8 mouse cellular contexts compared by ENCODE assay signal in genomic region chr11:26073638-26074294, GRCm38 (mm10).
DNase-seq lines count a peak whose midpoint lies in the region; ATAC-seq lines count a peak whose summit lies in the region.
"Had no signal": no experiment of that assay in that cellular context is flagged by ENCODE, and none has a peak within 500 bp of the region (broad histone marks: within the 10 kb centered on the region; RNA-seq: fewer than 3 reads in every experiment).

No protein-coding gene starts in this region.

- H3K4me2 ChIP-seq in forebrain, embryonic 12.5 days, result no peak overlapping the region
- H3K4me2 ChIP-seq in midbrain, embryonic 11.5 days, result no peak overlapping the region
- H3K4me2 ChIP-seq: limb, embryonic 15.5 days had no signal

- H3K9ac ChIP-seq in forebrain, embryonic 12.5 days, result no peak overlapping the region
- no peak overlapping the region for H3K9ac ChIP-seq in midbrain, embryonic 11.5 days (ENCODE audit: low read length)
- H3K9ac ChIP-seq: limb, embryonic 15.5 days had no signal

- ATAC-seq in forebrain, embryonic 12.5 days (ENCODE audit: low FRiP score), result peak; percentile 83
- peak; percentile 89 for ATAC-seq in midbrain, embryonic 11.5 days (ENCODE audit: low FRiP score)

- DNase-seq in Muller cell, postnatal 12 days (ENCODE audit: inconsistent ontology term), result peak; percentile 50
- peak; percentile 51 for DNase-seq in adrenal gland, postnatal 14 days
- peak; percentile 2 for DNase-seq in induced T-regulatory cell, adult 2 months (ENCODE audit: low read depth)
- DNase-seq in left cerebral cortex, adult 18-20 months (ENCODE audit: low spot score in 2 of 2), result peak; percentile 73 to 79
- no peak for DNase-seq in midbrain, embryonic 11.5 days (ENCODE audit: low spot score, missing footprints)
- DNase-seq in testis, postnatal 10 days (ENCODE audit: low spot score), result peak; percentile 43

- H3K36me3 ChIP-seq in forebrain, embryonic 12.5 days (replicated peaks), result no peaks in the 10 kb centered on the region
- H3K36me3 ChIP-seq in midbrain, embryonic 11.5 days (ENCODE audit: control insufficient read depth, insufficient read depth, low read length), result no peaks in the 10 kb centered on the region
- H3K36me3 ChIP-seq: limb, embryonic 15.5 days had no signal

- 45% methylated on average over 8 of the region's 8 CpGs for WGBS in forebrain, embryonic 12.5 days
- 47% methylated on average over 8 of the region's 8 CpGs for WGBS in midbrain, embryonic 11.5 days

- no peaks in the 10 kb centered on the region for H3K9me3 ChIP-seq in forebrain, embryonic 12.5 days
- no peaks in the 10 kb centered on the region for H3K9me3 ChIP-seq in midbrain, embryonic 11.5 days (ENCODE audit: control insufficient read depth, low read length)
- H3K9me3 ChIP-seq: limb, embryonic 15.5 days had no signal

- no peak overlapping the region for H3K27ac ChIP-seq in forebrain, embryonic 12.5 days
- no peak overlapping the region for H3K27ac ChIP-seq in midbrain, embryonic 11.5 days (ENCODE audit: low read depth, low read length)
- H3K27ac ChIP-seq: limb, embryonic 15.5 days had no signal

- no peaks in the 10 kb centered on the region for H3K27me3 ChIP-seq in forebrain, embryonic 12.5 days
- H3K27me3 ChIP-seq in midbrain, embryonic 11.5 days (ENCODE audit: control insufficient read depth, insufficient read depth, low read length), result no peaks in the 10 kb centered on the region
- H3K27me3 ChIP-seq: limb, embryonic 15.5 days had no signal

- H3K4me1 ChIP-seq in forebrain, embryonic 12.5 days, result peaks cover 15% of the 10 kb centered on the region
- H3K4me1 ChIP-seq in midbrain, embryonic 11.5 days (ENCODE audit: control insufficient read depth, insufficient read depth, low read length), result peaks cover 2% of the 10 kb centered on the region; the same call in 1 of the 2 replicates
- H3K4me1 ChIP-seq: limb, embryonic 15.5 days had no signal

- no peak overlapping the region for H3K4me3 ChIP-seq in forebrain, embryonic 12.5 days (replicated peaks)
- no peak overlapping the region for H3K4me3 ChIP-seq in midbrain, embryonic 11.5 days (ENCODE audit: low read depth, low read length)
- H3K4me3 ChIP-seq: limb, embryonic 15.5 days had no signal
